Mouse (Mus musculus): ENCODE results near the gene Fam189a1. TPM values are rescaled to one million over a fixed set of nuclear protein-coding genes. Genes with fewer than 3 reads are reported as not detected.

Fam189a1 gene
- polyA plus RNA-seq, 1 experiment from 2014 or later = 0.46 TPM

DNA sequence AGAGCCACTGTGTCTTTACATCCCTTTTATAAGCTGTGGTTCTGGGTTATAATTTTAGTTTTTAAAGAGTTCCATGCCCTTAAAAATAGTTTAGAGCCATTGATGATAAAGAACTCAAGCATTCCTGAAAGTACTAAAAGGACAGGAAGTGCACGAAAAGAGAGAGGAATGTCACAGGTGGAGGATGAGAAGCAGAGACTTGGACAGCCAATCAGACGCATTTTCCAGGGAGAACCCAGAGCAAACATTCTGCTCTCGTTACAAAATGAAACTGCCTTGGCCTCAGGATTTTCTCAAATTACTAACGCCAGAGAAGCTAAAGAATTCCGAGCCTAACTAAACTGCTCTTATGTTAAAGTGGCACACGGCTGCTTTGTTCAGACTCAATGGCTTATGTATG lies 197.3 kb downstream of the Fam189a1 start:
- 26% methylated on average over 6 of the region's 6 CpGs for WGBS
- ATAC-seq (ENCODE audit: insufficient read depth) (no peak), DNase-seq (peak; percentile 30)
- no peaks in the 10 kb centered on the region for H3K36me3 ChIP-seq (ENCODE audit: insufficient read depth)
- H3K9ac ChIP-seq = no peak overlapping the region
- H3K4me1 ChIP-seq (ENCODE audit: insufficient read depth) = no peaks in the 10 kb centered on the region
- no peaks in the 10 kb centered on the region for H3K27me3 ChIP-seq (ENCODE audit: insufficient read depth, low read length)
- no peak for TF ChIP-seq CTCF (IDR thresholded peaks at IDR 0.05; ENCODE audit: low read depth)
- H3K4me2 ChIP-seq = peak overlapping the region; percentile 10; the same call in 1 of the 2 replicates
- H3K4me3 ChIP-seq (ENCODE audit: low read depth, low read length) = no peak overlapping the region
- H3K9me3 ChIP-seq (ENCODE audit: low read depth, low read length) = no peaks in the 10 kb centered on the region
- 0 out of 2 replicates have a peak overlapping the region, but pooled peaks have one; percentile 6 for H3K27ac ChIP-seq (ENCODE audit: low read depth)

DNA sequence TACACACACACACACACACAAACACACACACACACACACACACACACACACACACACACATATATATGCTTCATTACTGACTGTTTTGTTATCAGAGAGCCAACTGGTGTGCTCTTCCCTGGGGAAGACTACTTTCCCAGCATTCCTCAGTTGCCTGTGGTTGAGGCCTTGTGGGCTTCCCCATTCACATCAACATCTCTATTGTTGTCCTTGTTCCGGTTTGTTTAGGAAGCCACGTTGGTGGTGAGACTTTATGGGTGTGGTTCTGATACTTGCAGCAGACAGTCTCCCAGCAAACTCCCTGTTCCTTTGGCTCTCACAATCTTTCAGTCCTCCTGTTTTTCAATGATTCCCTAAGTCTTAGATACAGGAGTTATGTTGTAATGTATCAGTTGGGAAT lies 204.2 kb downstream of the Fam189a1 start:
- H3K9me3 ChIP-seq (ENCODE audit: low read depth, low read length) = no peaks in the 10 kb centered on the region
- no peaks in the 10 kb centered on the region for H3K4me1 ChIP-seq (ENCODE audit: insufficient read depth)
- DNase-seq (no peak), ATAC-seq (ENCODE audit: insufficient read depth) (no peak)
- TF ChIP-seq CTCF (IDR thresholded peaks at IDR 0.05; ENCODE audit: low read depth) = no peak
- H3K27me3 ChIP-seq (ENCODE audit: insufficient read depth, low read length) = no peaks in the 10 kb centered on the region
- no peak overlapping the region for H3K27ac ChIP-seq (ENCODE audit: low read depth)
- 44% methylated on average over 2 of the region's 2 CpGs for WGBS
- H3K4me2 ChIP-seq = no peak overlapping the region
- no peak overlapping the region for H3K4me3 ChIP-seq (ENCODE audit: low read depth, low read length)
- no peaks in the 10 kb centered on the region for H3K36me3 ChIP-seq (ENCODE audit: insufficient read depth)
- H3K9ac ChIP-seq = no peak overlapping the region

DNA sequence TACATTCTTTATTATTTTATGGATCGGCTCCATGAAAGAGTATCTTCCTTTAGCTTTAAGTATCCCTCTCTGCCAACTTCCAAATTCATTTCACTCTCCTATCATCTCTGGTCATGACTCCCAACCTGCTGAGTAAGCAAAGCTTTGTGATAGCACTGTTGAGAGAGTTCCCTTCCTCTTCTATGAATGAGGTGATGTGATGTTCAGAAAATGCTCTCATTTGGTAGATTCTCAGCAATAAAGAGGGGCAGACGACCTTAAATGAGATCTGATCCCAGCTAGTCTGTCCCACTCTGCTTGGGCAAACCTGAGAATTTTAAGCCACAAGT lies 205.6 kb downstream of the Fam189a1 start:
- no peak for ATAC-seq (ENCODE audit: insufficient read depth)
- no peak for TF ChIP-seq CTCF (IDR thresholded peaks at IDR 0.05; ENCODE audit: low read depth)
- Histone ChIP-seq H3K36me3 (ENCODE audit: insufficient read depth) (no peaks in the 10 kb centered on the region), H3K27ac (ENCODE audit: low read depth) (no peak overlapping the region), H3K27me3 (ENCODE audit: insufficient read depth, low read length) (no peaks in the 10 kb centered on the region), H3K4me2 (no peak overlapping the region), H3K9ac (no peak overlapping the region), H3K9me3 (ENCODE audit: low read depth, low read length) (no peaks in the 10 kb centered on the region), H3K4me1 (ENCODE audit: insufficient read depth) (no peaks in the 10 kb centered on the region), H3K4me3 (ENCODE audit: low read depth, low read length) (no peak overlapping the region)
- DNase-seq = no peak
- WGBS = 50% methylated on average over 2 of the region's 2 CpGs

DNA sequence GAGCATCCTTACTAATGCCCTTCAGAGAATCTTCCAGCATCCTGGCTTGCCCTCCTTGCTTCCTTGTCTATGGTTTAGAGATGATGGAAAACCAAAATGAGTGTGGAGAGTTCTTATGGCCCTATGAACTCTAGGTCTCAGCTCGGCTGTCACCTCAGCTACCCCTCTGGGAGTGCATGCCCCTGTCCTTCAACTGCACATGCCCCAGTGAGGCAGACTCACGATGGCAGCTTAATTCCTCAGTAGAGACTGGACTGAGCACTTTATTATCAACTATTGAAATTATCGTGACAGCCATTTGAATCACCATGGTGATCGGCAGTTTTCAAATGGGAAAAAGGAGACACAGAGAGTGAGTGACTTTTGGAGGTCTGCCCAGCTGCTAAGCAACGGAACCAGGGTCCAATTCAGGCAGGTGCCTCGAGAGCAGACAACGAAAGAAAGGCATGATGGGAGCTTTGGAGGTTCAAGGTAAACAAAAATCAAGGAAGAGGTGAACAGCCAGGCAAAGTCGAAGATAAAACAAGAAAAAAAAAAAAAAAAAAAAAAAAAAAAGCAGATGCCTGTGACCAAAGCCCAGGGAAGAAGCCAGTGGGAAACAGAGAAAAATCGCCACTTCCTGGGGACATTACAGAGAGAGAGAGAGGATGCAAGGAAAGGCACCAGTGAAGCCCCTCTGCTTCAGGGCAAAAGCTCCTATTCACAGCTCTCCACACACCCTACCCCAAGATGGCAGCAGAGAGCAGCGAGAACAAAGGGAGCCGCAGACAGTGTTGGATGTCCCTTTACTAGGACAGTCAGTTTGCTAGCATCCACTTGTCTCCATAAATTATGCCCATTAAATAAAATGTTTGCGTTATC lies 206.2 kb downstream of the Fam189a1 start:
- Histone ChIP-seq H3K4me1 (ENCODE audit: insufficient read depth) (no peaks in the 10 kb centered on the region), H3K36me3 (ENCODE audit: insufficient read depth) (no peaks in the 10 kb centered on the region), H3K4me2 (no peak overlapping the region), H3K4me3 (ENCODE audit: low read depth, low read length) (no peak overlapping the region), H3K27me3 (ENCODE audit: insufficient read depth, low read length) (no peaks in the 10 kb centered on the region), H3K9me3 (ENCODE audit: low read depth, low read length) (no peaks in the 10 kb centered on the region), H3K27ac (ENCODE audit: low read depth) (no peak overlapping the region), H3K9ac (no peak overlapping the region)
- DNase-seq = peak; percentile 64
- no peak for ATAC-seq (ENCODE audit: insufficient read depth)
- 36% methylated on average over 12 of the region's 12 CpGs for WGBS
- TF ChIP-seq CTCF (IDR thresholded peaks at IDR 0.05; ENCODE audit: low read depth) = peak; percentile 69

DNA sequence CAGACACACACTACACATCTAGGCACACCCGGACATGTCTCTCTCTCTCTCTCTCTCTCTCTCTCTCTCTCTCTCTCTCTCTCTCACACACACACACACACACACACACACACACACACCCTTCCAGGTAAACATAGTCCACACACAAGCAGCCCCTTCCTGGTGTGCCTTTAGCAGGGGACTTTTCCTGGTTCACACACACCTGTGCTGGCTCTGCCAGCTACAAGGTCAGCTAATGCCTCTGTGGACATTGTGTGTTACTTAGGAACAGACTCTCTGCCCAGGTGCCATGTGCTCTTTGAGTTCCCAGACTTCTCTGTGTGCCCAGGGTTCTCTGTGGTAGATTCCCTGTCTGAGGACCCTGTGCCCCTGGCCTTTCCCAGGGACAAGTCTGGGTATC lies 206.9 kb downstream of the Fam189a1 start:
- Histone ChIP-seq H3K4me2 (no peak overlapping the region), H3K4me1 (ENCODE audit: insufficient read depth) (no peaks in the 10 kb centered on the region), H3K36me3 (ENCODE audit: insufficient read depth) (no peaks in the 10 kb centered on the region), H3K4me3 (ENCODE audit: low read depth, low read length) (no peak overlapping the region), H3K9me3 (ENCODE audit: low read depth, low read length) (no peaks in the 10 kb centered on the region), H3K9ac (no peak overlapping the region), H3K27me3 (ENCODE audit: insufficient read depth, low read length) (no peaks in the 10 kb centered on the region), H3K27ac (ENCODE audit: low read depth) (no peak overlapping the region)
- TF ChIP-seq CTCF (IDR thresholded peaks at IDR 0.05; ENCODE audit: low read depth) = no peak
- no peak for DNase-seq
- WGBS = 44% methylated on average over 1 of the region's 1 CpGs
- no peak for ATAC-seq (ENCODE audit: insufficient read depth)

DNA sequence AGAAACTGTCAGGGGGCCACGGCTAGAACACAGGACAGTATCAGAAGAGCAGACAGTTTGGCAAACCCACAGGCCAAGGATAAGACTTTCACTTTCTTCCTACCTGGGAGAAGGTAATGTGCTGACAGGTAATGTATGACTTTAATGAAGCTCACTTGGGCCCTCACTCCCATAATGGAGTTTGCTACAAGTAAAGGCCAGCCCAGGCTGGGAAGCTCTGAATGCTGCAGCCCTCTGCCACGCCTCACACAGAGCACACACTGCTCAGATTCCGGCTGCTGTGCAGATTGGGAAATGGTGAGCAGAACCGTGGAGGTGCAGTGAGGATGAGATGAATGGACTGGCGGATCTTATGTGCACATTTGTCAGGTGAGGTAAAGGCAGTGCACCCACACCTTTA lies 211.7 kb downstream of the Fam189a1 start:
- Histone ChIP-seq H3K4me2 (no peak overlapping the region), H3K4me1 (ENCODE audit: insufficient read depth) (no peaks in the 10 kb centered on the region), H3K36me3 (ENCODE audit: insufficient read depth) (no peaks in the 10 kb centered on the region), H3K27ac (ENCODE audit: low read depth) (no peak overlapping the region), H3K9ac (no peak overlapping the region), H3K4me3 (ENCODE audit: low read depth, low read length) (no peak overlapping the region), H3K27me3 (ENCODE audit: insufficient read depth, low read length) (no peaks in the 10 kb centered on the region), H3K9me3 (ENCODE audit: low read depth, low read length) (no peaks in the 10 kb centered on the region)
- no peak for TF ChIP-seq CTCF (IDR thresholded peaks at IDR 0.05; ENCODE audit: low read depth)
- DNase-seq (no peak), ATAC-seq (ENCODE audit: insufficient read depth) (no peak)
- 74% methylated on average over 5 of the region's 5 CpGs for WGBS

DNA sequence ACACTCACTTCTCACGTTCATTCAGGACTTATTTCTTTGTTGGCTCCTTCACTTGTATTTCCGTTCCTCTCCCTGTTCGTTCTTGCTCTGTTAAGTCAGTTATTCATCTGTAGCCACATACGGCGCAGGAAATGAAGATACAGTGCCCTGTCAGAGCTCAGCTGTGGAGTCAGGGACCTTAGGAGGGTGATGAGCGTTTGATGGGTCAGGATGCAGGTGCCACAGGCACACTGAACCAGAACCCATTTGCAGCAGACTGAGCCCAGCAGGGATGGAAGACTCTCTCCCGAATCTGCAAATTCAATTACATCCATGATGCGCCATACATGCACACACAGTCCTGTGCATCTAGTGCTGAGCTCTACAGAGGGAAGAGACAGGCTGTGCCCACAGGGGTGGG lies 212.2 kb downstream of the Fam189a1 start:
- ATAC-seq (ENCODE audit: insufficient read depth) = no peak
- H3K9ac ChIP-seq = no peak overlapping the region
- TF ChIP-seq CTCF (IDR thresholded peaks at IDR 0.05; ENCODE audit: low read depth) = no peak
- WGBS = 79% methylated on average over 8 of the region's 8 CpGs
- H3K27ac ChIP-seq (ENCODE audit: low read depth) = no peak overlapping the region
- no peaks in the 10 kb centered on the region for H3K4me1 ChIP-seq (ENCODE audit: insufficient read depth)
- H3K4me3 ChIP-seq (ENCODE audit: low read depth, low read length) = no peak overlapping the region
- H3K9me3 ChIP-seq (ENCODE audit: low read depth, low read length) = no peaks in the 10 kb centered on the region
- H3K36me3 ChIP-seq (ENCODE audit: insufficient read depth) = no peaks in the 10 kb centered on the region
- no peak overlapping the region for H3K4me2 ChIP-seq
- no peak for DNase-seq
- H3K27me3 ChIP-seq (ENCODE audit: insufficient read depth, low read length) = no peaks in the 10 kb centered on the region

Data from lung, embryonic 14.5 days (tissue).